Mouse (Mus musculus) c-Kit-positive CD71-negative TER-119-negative erythroid progenitor cells, embryonic 14.5 days (primary cell): ENCODE data around the gene Ldlrad3.

Experiments
- DNase-seq: peaks from one replicate; pipeline ENCODE4 v3.0.0-alpha.2; 2013; ENCODE audit warnings: low read depth

Ldlrad3 gene

GRCm38 (mm10) chr2:102185069-102185950, 875 bp downstream of the Ldlrad3 start:
- DNase-seq = no peak

GRCm38 (mm10) chr2:102183720-102184480, 2.3 kb downstream of the Ldlrad3 start:
- DNase-seq = no peak

- DNase-seq = no peak
Observed at GRCm38 (mm10) chr2:102181459-102181858, 4.7 kb downstream of the Ldlrad3 start.

GRCm38 (mm10) chr2:102176434-102176772, 9.8 kb downstream of the Ldlrad3 start:
- no peak for DNase-seq

GRCm38 (mm10) chr2:102175741-102176433, 10.3 kb downstream of the Ldlrad3 start:
- DNase-seq = no peak

DNA sequence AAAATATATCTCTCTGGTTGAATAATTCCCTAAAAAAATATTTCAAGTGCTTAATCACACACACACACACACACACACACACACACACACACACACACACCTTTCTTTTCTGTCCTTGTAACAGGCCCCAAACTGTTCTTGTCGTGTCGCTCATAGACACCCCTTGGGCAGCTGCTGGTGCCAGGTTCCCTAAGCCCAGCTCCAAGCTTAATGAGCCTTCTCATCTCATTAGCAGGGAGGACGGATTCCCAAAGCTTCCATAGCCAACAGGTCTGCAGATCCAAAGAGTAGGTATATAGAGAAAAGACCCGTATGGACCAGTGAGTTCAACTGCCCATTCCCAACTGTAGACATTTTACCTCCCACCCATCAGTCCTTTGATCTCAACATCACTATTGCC, 13.7 kb downstream of the Ldlrad3 start:
- no peak for DNase-seq

GRCm38 (mm10) chr2:102166550-102167325, 19.4 kb downstream of the Ldlrad3 start:
- DNase-seq = no peak

DNA sequence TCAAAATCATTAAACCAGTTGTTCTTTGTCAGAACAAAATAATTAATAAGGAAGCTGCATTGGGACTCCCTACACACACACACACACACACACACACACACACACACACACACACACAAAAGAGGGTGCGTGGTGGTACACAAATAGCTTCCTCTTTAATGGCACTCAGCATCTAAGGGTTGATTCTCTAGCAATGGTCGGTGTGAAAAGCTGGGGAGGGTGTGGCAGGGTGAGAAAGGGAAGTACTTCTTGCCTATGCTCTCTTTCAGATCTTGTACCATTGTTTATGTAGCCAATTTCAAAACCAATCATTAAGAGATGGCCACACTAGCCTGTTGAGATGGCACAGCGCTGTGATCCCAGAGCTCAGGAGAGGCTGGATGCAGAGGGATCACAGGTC, 23.1 kb downstream of the Ldlrad3 start:
- no peak for DNase-seq

DNA sequence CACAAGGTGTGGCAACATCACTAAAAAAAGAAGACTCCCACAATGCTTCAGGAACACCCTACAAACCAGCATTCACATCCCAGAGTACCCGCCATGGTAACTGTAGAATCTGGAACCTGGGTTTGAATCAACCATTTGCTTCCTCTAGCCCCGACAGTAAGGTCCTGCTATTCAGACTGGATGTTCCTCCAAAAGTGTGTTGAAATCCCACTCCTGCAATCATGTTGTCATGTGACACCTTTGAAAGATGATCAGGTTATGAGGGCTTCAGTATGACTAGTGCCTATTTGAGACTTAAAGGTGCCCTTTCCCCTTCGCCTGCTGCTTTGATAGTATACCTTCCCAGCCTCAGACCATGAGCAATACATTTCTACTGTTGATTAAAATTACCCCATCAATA, 28.6 kb downstream of the Ldlrad3 start:
- no peak for DNase-seq

DNA sequence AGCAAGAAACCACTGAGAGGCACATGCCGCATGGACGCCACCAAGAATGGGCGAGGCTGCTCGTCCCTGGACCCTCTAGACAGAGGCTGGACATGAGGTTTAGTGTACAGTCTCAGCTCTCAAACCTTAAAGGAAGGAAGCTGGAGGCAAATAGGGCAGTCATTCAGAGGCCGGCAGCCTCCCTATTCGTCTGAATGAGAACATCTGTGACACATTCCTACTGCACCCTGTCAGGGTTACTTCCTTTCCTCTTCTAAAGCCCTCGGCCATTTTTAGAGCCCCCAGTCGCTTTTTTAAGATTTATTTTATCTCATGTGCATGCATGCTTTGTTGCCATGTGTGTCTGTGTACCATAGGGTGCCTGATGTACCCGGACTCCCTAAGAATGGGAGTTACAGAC, 29.2 kb downstream of the Ldlrad3 start:
- no peak for DNase-seq

- no peak for DNase-seq
Observed at GRCm38 (mm10) chr2:102156460-102156859, 29.7 kb downstream of the Ldlrad3 start.

- no peak for DNase-seq
Observed at GRCm38 (mm10) chr2:102155306-102156015, 30.7 kb downstream of the Ldlrad3 start.

DNA sequence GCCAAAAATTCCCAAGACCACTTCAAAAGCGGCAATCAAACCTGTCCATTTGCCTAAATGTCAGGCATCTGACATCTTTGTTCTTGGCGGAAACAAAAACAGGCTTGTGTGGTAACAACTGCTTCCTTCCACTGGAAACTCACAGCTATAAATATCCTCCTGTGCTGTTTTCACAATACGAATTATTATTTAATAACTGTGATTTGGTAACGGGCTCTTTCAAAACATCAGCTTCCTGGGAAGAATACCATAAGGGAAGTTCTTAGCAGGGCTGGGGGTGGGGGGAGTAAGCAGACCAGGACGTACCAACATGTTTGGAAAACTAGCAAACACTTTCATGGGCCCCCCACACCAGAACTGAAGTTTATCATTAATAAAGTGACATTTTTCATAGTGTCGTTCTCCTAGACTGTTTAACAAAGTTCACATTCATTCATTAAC, 31.4 kb downstream of the Ldlrad3 start:
- no peak for DNase-seq

DNA sequence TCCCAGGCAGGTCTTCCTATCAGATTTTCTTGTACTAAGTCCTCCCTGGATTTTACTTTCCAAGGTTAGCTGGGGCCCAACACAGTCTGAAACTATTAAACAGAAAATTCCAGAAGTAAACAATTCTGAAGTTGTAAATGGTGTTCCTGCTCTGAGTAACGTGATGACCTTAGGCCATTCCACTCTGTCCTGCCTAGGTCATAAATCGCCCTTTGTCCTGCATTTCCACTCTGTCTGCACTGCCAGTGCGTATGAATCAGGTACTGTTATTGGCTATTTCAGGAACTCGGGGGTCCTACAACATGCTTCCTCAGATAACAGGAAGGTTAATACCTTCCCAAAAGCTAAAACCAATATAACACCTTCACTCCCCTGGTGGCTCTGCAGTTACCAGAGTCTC, 31.9 kb downstream of the Ldlrad3 start:
- no peak for DNase-seq

GRCm38 (mm10) chr2:102153516-102153915, 32.7 kb downstream of the Ldlrad3 start:
- DNase-seq = no peak

GRCm38 (mm10) chr2:102152851-102153250, 33.3 kb downstream of the Ldlrad3 start:
- DNase-seq = no peak

- DNase-seq = no peak
Observed at GRCm38 (mm10) chr2:102149058-102149457, 37.1 kb downstream of the Ldlrad3 start.

DNA sequence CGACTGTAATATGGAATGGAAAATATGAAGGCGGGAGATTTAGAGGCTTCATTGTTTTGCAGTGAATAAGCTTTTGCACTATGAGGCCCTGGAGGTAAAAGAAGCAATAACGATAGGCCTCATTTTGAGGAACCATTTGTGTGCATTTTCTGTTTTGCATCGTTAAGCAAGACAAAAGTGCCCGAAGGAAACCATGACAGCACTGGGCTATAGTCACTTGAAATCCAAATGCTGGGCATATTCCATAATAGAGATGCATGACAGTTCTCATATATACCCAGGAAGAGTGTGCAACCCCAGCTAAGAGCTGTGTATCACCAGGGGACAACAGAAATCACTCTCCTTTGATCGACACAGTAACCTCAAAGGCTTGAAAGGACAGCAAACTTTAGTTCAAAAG, 38.1 kb downstream of the Ldlrad3 start:
- DNase-seq = no peak

DNA sequence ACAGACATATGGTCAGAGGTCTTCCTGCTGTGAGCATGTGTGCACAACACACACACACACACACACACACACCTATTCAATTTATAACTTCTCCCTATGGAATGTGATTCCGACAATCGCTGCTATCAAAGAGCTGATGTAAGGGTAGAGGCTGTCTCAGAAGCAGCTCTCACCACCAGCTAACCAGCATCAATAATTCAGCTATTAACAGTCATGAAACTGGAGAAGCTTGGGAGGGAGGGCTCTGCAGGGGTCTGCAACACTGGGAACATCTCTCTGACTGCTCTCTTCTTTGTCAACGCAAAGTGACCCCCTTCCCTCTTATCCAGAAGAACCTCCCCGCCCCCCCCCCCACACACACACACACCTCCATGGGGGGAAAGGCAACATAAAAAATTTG, 38.6 kb downstream of the Ldlrad3 start:
- DNase-seq = no peak

- no peak for DNase-seq
Observed at GRCm38 (mm10) chr2:102146386-102146785, 39.8 kb downstream of the Ldlrad3 start.

- no peak for DNase-seq
Observed at GRCm38 (mm10) chr2:102145036-102145435, 41.1 kb downstream of the Ldlrad3 start.
